31 mouse cellular contexts compared by ENCODE assay signal in the genomic region with DNA sequence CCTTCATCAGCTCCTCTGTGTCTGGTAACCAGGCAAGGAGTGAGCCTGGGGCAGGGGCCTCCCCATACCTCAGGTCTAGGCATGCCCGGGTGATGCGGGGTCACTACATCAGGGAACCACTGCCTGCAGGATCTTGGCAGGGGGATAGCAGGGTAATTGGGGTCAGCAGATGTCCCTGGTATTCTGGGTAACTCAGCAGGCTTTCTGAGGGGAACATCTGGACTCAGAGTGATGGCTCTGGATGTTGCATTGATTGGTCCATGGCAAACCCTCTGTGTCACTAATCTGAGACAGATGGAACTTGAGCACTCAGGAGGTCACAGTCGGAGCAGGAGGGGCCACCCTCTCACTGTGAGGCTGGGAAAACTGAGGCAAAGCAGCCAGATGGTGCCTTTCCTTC. TPM values are rescaled to one million over a fixed set of nuclear protein-coding genes. Genes with fewer than 3 reads are reported as not detected.
DNase-seq lines count a peak whose midpoint lies in the region; ATAC-seq lines count a peak whose summit lies in the region.
"Had no signal": no experiment of that assay in that cellular context is flagged by ENCODE, and none has a peak within 500 bp of the region (broad histone marks: within the 10 kb centered on the region; RNA-seq: fewer than 3 reads in every experiment).

No protein-coding gene starts in this region.

- peak; percentile 33 for DNase-seq in midbrain, embryonic 10.5 days (ENCODE audit: low spot score)
- DNase-seq in embryonic facial prominence, embryonic 11.5 days (ENCODE audit: low spot score), result peak; percentile 53
- DNase-seq in mesoderm, embryonic 11.5 days (ENCODE audit: low read depth, low spot score), result peak; percentile 56
- no peak for DNase-seq in adipocyte (ENCODE audit: low spot score)
- DNase-seq in cerebellum, adult 11-12 months, result no peak
- DNase-seq: adrenal gland, adult 8-10 months; cerebellum, adult 8-10 months; forebrain, postnatal 0 days; heart, postnatal 36 days; kidney, adult 9 months; kidney, postnatal 25 days; left cerebral cortex, postnatal 4 days; liver, postnatal 0 days; right cerebral cortex, postnatal 4 days; thymus, postnatal 14 days had no signal

- no peak overlapping the region for H3K4me2 ChIP-seq in midbrain, embryonic 16.5 days (ENCODE audit: low read length)
- no peak overlapping the region for H3K4me2 ChIP-seq in embryonic facial prominence, embryonic 11.5 days (ENCODE audit: low read depth, low read length)
- H3K4me2 ChIP-seq: hindbrain, embryonic 14.5 days; intestine, embryonic 15.5 days; midbrain, embryonic 12.5 days had no signal

- H3K4me1 ChIP-seq in midbrain, embryonic 10.5 days, result peaks cover 53% of the 10 kb centered on the region
- peaks cover 12% of the 10 kb centered on the region for H3K4me1 ChIP-seq in midbrain, embryonic 16.5 days (ENCODE audit: control insufficient read depth, insufficient read depth, low read length)
- no peaks in the 10 kb centered on the region for H3K4me1 ChIP-seq in embryonic facial prominence, embryonic 11.5 days (ENCODE audit: control insufficient read depth, insufficient read depth, low read length)
- H3K4me1 ChIP-seq: intestine, embryonic 15.5 days had no signal

- H3K9me3 ChIP-seq in midbrain, embryonic 10.5 days (replicated peaks), result no peaks in the 10 kb centered on the region
- H3K9me3 ChIP-seq in midbrain, embryonic 16.5 days (replicated peaks; ENCODE audit: control insufficient read depth, low read length, poor library complexity, severe bottlenecking), result no peaks in the 10 kb centered on the region
- no peaks in the 10 kb centered on the region for H3K9me3 ChIP-seq in embryonic facial prominence, embryonic 11.5 days (replicated peaks; ENCODE audit: control insufficient read depth, low read length)
- H3K9me3 ChIP-seq: G1E; intestine, embryonic 15.5 days; midbrain, embryonic 12.5 days had no signal

- ATAC-seq in midbrain, embryonic 16.5 days, result no peak
- peak; percentile 57; the same call in 1 of the 2 replicates for ATAC-seq in embryonic facial prominence, embryonic 11.5 days (replicated peaks; ENCODE audit: insufficient number of reproducible peaks, low FRiP score, low TSS enrichment, low read depth)
- ATAC-seq in megakaryocyte progenitor cell, adult 5-6 weeks (replicated peaks; ENCODE audit: poor library complexity), result no peak
- ATAC-seq: forebrain, postnatal 0 days; intestine, embryonic 15.5 days; liver, postnatal 0 days; lung, postnatal 0 days; Patski had no signal

- H3K4me3 ChIP-seq in midbrain, embryonic 10.5 days, result no peak overlapping the region
- H3K4me3 ChIP-seq in midbrain, embryonic 16.5 days (ENCODE audit: low read depth, low read length), result no peak overlapping the region
- no peak overlapping the region for H3K4me3 ChIP-seq in embryonic facial prominence, embryonic 11.5 days (ENCODE audit: low read depth, low read length)
- H3K4me3 ChIP-seq: intestine, embryonic 15.5 days; midbrain, embryonic 12.5 days had no signal

- H3K36me3 ChIP-seq in midbrain, embryonic 10.5 days, result no peaks in the 10 kb centered on the region
- no peaks in the 10 kb centered on the region for H3K36me3 ChIP-seq in midbrain, embryonic 16.5 days (ENCODE audit: control insufficient read depth, insufficient read depth, low read length)
- H3K36me3 ChIP-seq in embryonic facial prominence, embryonic 11.5 days (replicated peaks; ENCODE audit: control insufficient read depth, insufficient read depth, low read depth, low read length), result no peaks in the 10 kb centered on the region
- H3K36me3 ChIP-seq: G1E; intestine, embryonic 15.5 days; midbrain, embryonic 12.5 days had no signal

- WGBS in midbrain, embryonic 10.5 days, result 62% methylated on average over 3 of the region's 3 CpGs
- WGBS in midbrain, embryonic 16.5 days, result 72% methylated on average over 3 of the region's 3 CpGs
- WGBS in embryonic facial prominence, embryonic 11.5 days, result 26% methylated on average over 3 of the region's 3 CpGs

- peak overlapping the region; percentile 61; the same call in 1 of the 2 replicates for H3K27ac ChIP-seq in midbrain, embryonic 10.5 days (replicated peaks)
- no peak overlapping the region for H3K27ac ChIP-seq in midbrain, embryonic 16.5 days (ENCODE audit: low read length)
- no peak overlapping the region for H3K27ac ChIP-seq in embryonic facial prominence, embryonic 11.5 days (replicated peaks; ENCODE audit: low read depth, low read length)
- H3K27ac ChIP-seq: hindbrain, embryonic 14.5 days; intestine, embryonic 15.5 days; macrophage; midbrain, embryonic 12.5 days had no signal

- H3K27me3 ChIP-seq in midbrain, embryonic 10.5 days (ENCODE audit: low read depth, poor library complexity, severe bottlenecking), result peaks cover 9% of the 10 kb centered on the region; the same call in 1 of the 2 replicates
- no peaks in the 10 kb centered on the region for H3K27me3 ChIP-seq in midbrain, embryonic 16.5 days (ENCODE audit: control insufficient read depth, insufficient read depth, low read depth, low read length)
- no peaks in the 10 kb centered on the region for H3K27me3 ChIP-seq in embryonic facial prominence, embryonic 11.5 days (ENCODE audit: control insufficient read depth, insufficient read depth, low read length)
- H3K27me3 ChIP-seq: intestine, embryonic 15.5 days had no signal

- H3K9ac ChIP-seq in midbrain, embryonic 16.5 days (ENCODE audit: low read depth, low read length), result no peak overlapping the region
- no peak overlapping the region for H3K9ac ChIP-seq in embryonic facial prominence, embryonic 11.5 days (replicated peaks; ENCODE audit: low read length)
- H3K9ac ChIP-seq: forebrain, postnatal 0 days; hindbrain, embryonic 14.5 days; intestine, embryonic 15.5 days; liver, postnatal 0 days; midbrain, embryonic 12.5 days had no signal

RNA-seq across cellular contexts. Expression of gene Adamtsl2, which starts 27.6 kb away (rescaled TPM):
- 4.8 and 6.3 TPM in 2 replicates for polyA plus RNA-seq in midbrain, embryonic 10.5 days (2016; fragmentation: Nextera tagmentation; extraction: Ambion mirVana)
- 10.6 and 10.8 TPM in 2 replicates for polyA plus RNA-seq in midbrain, embryonic 16.5 days (2015; fragmentation: Nextera tagmentation; extraction: Ambion mirVana)
- polyA plus RNA-seq in embryonic facial prominence, embryonic 11.5 days (2014; fragmentation: Nextera tagmentation; extraction: Ambion mirVana), result 2.4 and 2.5 TPM in 2 replicates
- total RNA-seq in megakaryocyte progenitor cell, adult 5-6 weeks (2015), result not detected in 2 replicates
- not detected in 2 replicates for total RNA-seq in megakaryocyte progenitor cell, adult 5-6 weeks (2017)
- total RNA-seq: common myeloid progenitor, adult 5-6 weeks; monocyte, adult 5-6 weeks; neutrophil, adult 5-6 weeks had no signal
- polyA plus RNA-seq: G1E, macrophage had no signal

RNA-seq across cellular contexts. Expression of gene Mymk, which starts 34.8 kb away (rescaled TPM):
- polyA plus RNA-seq in midbrain, embryonic 10.5 days (2016; fragmentation: Nextera tagmentation; extraction: Ambion mirVana), result not detected in 2 replicates
- polyA plus RNA-seq in midbrain, embryonic 16.5 days (2015; fragmentation: Nextera tagmentation; extraction: Ambion mirVana), result 0.24 TPM in 1 of 2 replicates, not detected in the other
- polyA plus RNA-seq in embryonic facial prominence, embryonic 11.5 days (2014; fragmentation: Nextera tagmentation; extraction: Ambion mirVana), result 2.3 and 4.0 TPM in 2 replicates
- not detected in 2 replicates for total RNA-seq in megakaryocyte progenitor cell, adult 5-6 weeks (2015)
- total RNA-seq in megakaryocyte progenitor cell, adult 5-6 weeks (2017), result not detected in 2 replicates
- total RNA-seq: CH12.LX; common myeloid progenitor, adult 5-6 weeks; forebrain, postnatal 0 days; heart, adult 8-10 months; heart, postnatal 36 days; liver, adult 2 months; monocyte, adult 5-6 weeks; neutrophil, adult 5-6 weeks had no signal
- polyA plus RNA-seq: G1E; liver, adult 2 months; liver, postnatal 0 days; macrophage; stomach, embryonic 14.5 days had no signal

RNA-seq across cellular contexts. Expression of gene Fam163b, which starts 35.5 kb away (rescaled TPM):
- 0.06 and 0.22 TPM in 2 replicates for polyA plus RNA-seq in midbrain, embryonic 10.5 days (2016; fragmentation: Nextera tagmentation; extraction: Ambion mirVana)
- polyA plus RNA-seq in midbrain, embryonic 16.5 days (2015; fragmentation: Nextera tagmentation; extraction: Ambion mirVana), result 5.0 and 8.1 TPM in 2 replicates
- polyA plus RNA-seq in embryonic facial prominence, embryonic 11.5 days (2014; fragmentation: Nextera tagmentation; extraction: Ambion mirVana), result 0.11 TPM in 1 of 2 replicates, not detected in the other
- not detected in 2 replicates for total RNA-seq in megakaryocyte progenitor cell, adult 5-6 weeks (2015)
- not detected in 2 replicates for total RNA-seq in megakaryocyte progenitor cell, adult 5-6 weeks (2017)
- total RNA-seq: CH12.LX; common myeloid progenitor, adult 5-6 weeks; liver, adult 2 months; monocyte, adult 5-6 weeks; neutrophil, adult 5-6 weeks had no signal
- polyA plus RNA-seq: G1E; liver, adult 2 months; liver, postnatal 0 days; macrophage; Patski; stomach, embryonic 14.5 days had no signal

RNA-seq across cellular contexts. Expression of gene Dbh, which starts 58.2 kb away (rescaled TPM):
- 1.1 TPM in 2 replicates for polyA plus RNA-seq in midbrain, embryonic 10.5 days (2016; fragmentation: Nextera tagmentation; extraction: Ambion mirVana)
- polyA plus RNA-seq in midbrain, embryonic 16.5 days (2015; fragmentation: Nextera tagmentation; extraction: Ambion mirVana), result 0.36 and 0.88 TPM in 2 replicates
- polyA plus RNA-seq in embryonic facial prominence, embryonic 11.5 days (2014; fragmentation: Nextera tagmentation; extraction: Ambion mirVana), result 0.28 and 0.29 TPM in 2 replicates
- total RNA-seq in megakaryocyte progenitor cell, adult 5-6 weeks (2015), result not detected in 2 replicates
- total RNA-seq in megakaryocyte progenitor cell, adult 5-6 weeks (2017), result not detected in 2 replicates
- total RNA-seq: CH12.LX; common myeloid progenitor, adult 5-6 weeks; monocyte, adult 5-6 weeks; neutrophil, adult 5-6 weeks had no signal
- polyA plus RNA-seq: G1E; liver, adult 2 months; liver, postnatal 0 days; macrophage; Patski had no signal

Comparison
In these comparisons a context has a peak if more than half of its experiments do, and no peak if none do; other contexts are left out.
1. DNase-seq: peak in midbrain, embryonic 10.5 days (single experiment), embryonic facial prominence, embryonic 11.5 days (single experiment) and mesoderm, embryonic 11.5 days (single experiment); none in adipocyte (single experiment) and cerebellum, adult 11-12 months (single experiment).